Mouse (Mus musculus) ovary, postnatal 14 days (tissue): Measurements from ENCODE around the gene Olfr855.

ENCODE experiments used
- DNase-seq: peaks from one replicate; pipeline ENCODE4 v3.0.0; 2022; ENCODE audit warnings: low spot score

Gene Olfr855

GRCm38 (mm10) chr9:19582317-19582716 lies at the start of gene Olfr855:
Gene Olfr855 (plus strand): TSS chr9:19582617.
- DNase-seq = no peak

GRCm38 (mm10) chr9:19540976-19541375 lies 41.4 kb upstream of the Olfr855 start, which contains the start of gene Olfr853:
Gene Olfr853 (minus strand): TSS chr9:19541076.
- DNase-seq = no peak

GRCm38 (mm10) chr9:19567282-19567681 lies 15.1 kb upstream of the Olfr855 start, which contains the start of gene Olfr854:
Gene Olfr854 (minus strand): TSS chr9:19567382.
- DNase-seq = no peak

- DNase-seq = no peak
These were observed 38.9 kb downstream of the Olfr855 start for GRCm38 (mm10) chr9:19621297-19621696.

- peak; percentile 66 for DNase-seq
These were observed 39.7 kb downstream of the Olfr855 start, which contains the start of gene Zfp317 for GRCm38 (mm10) chr9:19621843-19622822. Gene Zfp317 (plus strand): TSS chr9:19622102.

- no peak for DNase-seq
These were observed 47.2 kb downstream of the Olfr855 start for GRCm38 (mm10) chr9:19629574-19629973.
